Mouse (Mus musculus): Measurements from ENCODE around the gene Slc25a16. TPM values are rescaled to one million over a fixed set of nuclear protein-coding genes. Genes with fewer than 3 reads are reported as not detected.
"Not testable (repeated sequence)": the region's sequence is repeated elsewhere in the genome, so short reads cannot be mapped to it uniquely, and the experiment has no call there.

The Slc25a16 gene
- polyA plus RNA-seq, 1 experiment from 2014 or later, result 14.3 TPM

- no peaks in the 10 kb centered on the region for H3K9me3 ChIP-seq (ENCODE audit: low read length)
- no peak overlapping the region for H3K4me2 ChIP-seq (ENCODE audit: low read depth, low read length)
- ATAC-seq, result no peak
- H3K4me3 ChIP-seq (ENCODE audit: low read depth, low read length), result no peak overlapping the region
- no peak overlapping the region for H3K27ac ChIP-seq (ENCODE audit: low read depth)
- DNase-seq, result no peak
- TF ChIP-seq EP300 (IDR thresholded peaks at IDR 0.05; ENCODE audit: low read depth), result no peak
- TF ChIP-seq CTCF (IDR thresholded peaks at IDR 0.05; ENCODE audit: low read depth), result no peak
- H3K9ac ChIP-seq (replicated peaks), result no peak overlapping the region
- 98% methylated on average over 3 of the region's 3 CpGs for WGBS (ENCODE audit: insufficient replicate concordance)
- H3K4me1 ChIP-seq (ENCODE audit: insufficient read depth), result no peaks in the 10 kb centered on the region
- no peaks in the 10 kb centered on the region for H3K36me3 ChIP-seq (replicated peaks; ENCODE audit: insufficient read depth, low read length)
- no peaks in the 10 kb centered on the region for H3K27me3 ChIP-seq (ENCODE audit: insufficient read depth, low read length)
Observed at GRCm38 (mm10) chr10:62897437-62897836, 23.0 kb upstream of the Slc25a16 start.

GRCm38 (mm10) chr10:62898061-62898460, 22.4 kb upstream of the Slc25a16 start:
- WGBS (ENCODE audit: insufficient replicate concordance), result 72% methylated on average over 2 of the region's 2 CpGs
- no peaks in the 10 kb centered on the region for H3K27me3 ChIP-seq (ENCODE audit: insufficient read depth, low read length)
- DNase-seq (no peak), ATAC-seq (no peak)
- H3K36me3 ChIP-seq (replicated peaks; ENCODE audit: insufficient read depth, low read length), result no peaks in the 10 kb centered on the region
- no peak overlapping the region for H3K4me3 ChIP-seq (ENCODE audit: low read depth, low read length)
- no peak overlapping the region for H3K27ac ChIP-seq (ENCODE audit: low read depth)
- H3K4me2 ChIP-seq (ENCODE audit: low read depth, low read length), result no peak overlapping the region
- no peaks in the 10 kb centered on the region for H3K9me3 ChIP-seq (ENCODE audit: low read length)
- no peaks in the 10 kb centered on the region for H3K4me1 ChIP-seq (ENCODE audit: insufficient read depth)
- no peak overlapping the region for H3K9ac ChIP-seq (replicated peaks)
- no peak for TF ChIP-seq EP300 (IDR thresholded peaks at IDR 0.05; ENCODE audit: low read depth)

- no peaks in the 10 kb centered on the region for H3K9me3 ChIP-seq (ENCODE audit: low read length)
- no peak overlapping the region for H3K27ac ChIP-seq (ENCODE audit: low read depth)
- no peak for DNase-seq
- no peaks in the 10 kb centered on the region for H3K4me1 ChIP-seq (ENCODE audit: insufficient read depth)
- no peak for TF ChIP-seq CTCF (IDR thresholded peaks at IDR 0.05; ENCODE audit: low read depth)
- TF ChIP-seq EP300 (IDR thresholded peaks at IDR 0.05; ENCODE audit: low read depth), result no peak
- WGBS (ENCODE audit: insufficient replicate concordance), result 88% methylated on average over 4 of the region's 4 CpGs
- no peak for ATAC-seq
- H3K36me3 ChIP-seq (replicated peaks; ENCODE audit: insufficient read depth, low read length), result no peaks in the 10 kb centered on the region
- H3K4me2 ChIP-seq (ENCODE audit: low read depth, low read length), result no peak overlapping the region
- H3K4me3 ChIP-seq (ENCODE audit: low read depth, low read length), result no peak overlapping the region
- H3K27me3 ChIP-seq (ENCODE audit: insufficient read depth, low read length), result no peaks in the 10 kb centered on the region
- H3K9ac ChIP-seq (replicated peaks), result no peak overlapping the region
Observed at GRCm38 (mm10) chr10:62900144-62900543, 20.3 kb upstream of the Slc25a16 start.

- no peak overlapping the region for H3K27ac ChIP-seq (ENCODE audit: low read depth)
- ATAC-seq, result no peak
- no peaks in the 10 kb centered on the region for H3K27me3 ChIP-seq (ENCODE audit: insufficient read depth, low read length)
- H3K36me3 ChIP-seq (replicated peaks; ENCODE audit: insufficient read depth, low read length), result no peaks in the 10 kb centered on the region
- no peaks in the 10 kb centered on the region for H3K9me3 ChIP-seq (ENCODE audit: low read length)
- no peak overlapping the region for H3K9ac ChIP-seq (replicated peaks)
- TF ChIP-seq CTCF (IDR thresholded peaks at IDR 0.05; ENCODE audit: low read depth) (no peak), EP300 (IDR thresholded peaks at IDR 0.05; ENCODE audit: low read depth) (no peak)
- no peak for DNase-seq
- no peak overlapping the region for H3K4me3 ChIP-seq (ENCODE audit: low read depth, low read length)
- H3K4me1 ChIP-seq (ENCODE audit: insufficient read depth), result no peaks in the 10 kb centered on the region
- 50% methylated on average over 8 of the region's 8 CpGs for WGBS (ENCODE audit: insufficient replicate concordance)
- H3K4me2 ChIP-seq (ENCODE audit: low read depth, low read length), result no peak overlapping the region
Observed at GRCm38 (mm10) chr10:62901826-62902225, 18.6 kb upstream of the Slc25a16 start.

GRCm38 (mm10) chr10:62902829-62903228, 17.6 kb upstream of the Slc25a16 start:
- H3K4me3 ChIP-seq (ENCODE audit: low read depth, low read length), result no peak overlapping the region
- H3K36me3 ChIP-seq (replicated peaks; ENCODE audit: insufficient read depth, low read length), result no peaks in the 10 kb centered on the region
- DNase-seq, result no peak
- H3K4me2 ChIP-seq (ENCODE audit: low read depth, low read length), result no peak overlapping the region
- TF ChIP-seq CTCF (IDR thresholded peaks at IDR 0.05; ENCODE audit: low read depth) (no peak), EP300 (IDR thresholded peaks at IDR 0.05; ENCODE audit: low read depth) (no peak)
- 32% methylated on average over 1 of the region's 1 CpGs for WGBS (ENCODE audit: insufficient replicate concordance)
- ATAC-seq, result no peak
- no peaks in the 10 kb centered on the region for H3K4me1 ChIP-seq (ENCODE audit: insufficient read depth)
- H3K9ac ChIP-seq (replicated peaks), result no peak overlapping the region
- H3K27ac ChIP-seq (ENCODE audit: low read depth), result no peak overlapping the region
- no peaks in the 10 kb centered on the region for H3K27me3 ChIP-seq (ENCODE audit: insufficient read depth, low read length)
- H3K9me3 ChIP-seq (ENCODE audit: low read length), result no peaks in the 10 kb centered on the region

GRCm38 (mm10) chr10:62906336-62906735, 14.1 kb upstream of the Slc25a16 start:
- Histone ChIP-seq H3K27me3 (ENCODE audit: insufficient read depth, low read length) (no peaks in the 10 kb centered on the region), H3K27ac (ENCODE audit: low read depth) (no peak overlapping the region), H3K9ac (replicated peaks) (no peak overlapping the region), H3K36me3 (replicated peaks; ENCODE audit: insufficient read depth, low read length) (no peaks in the 10 kb centered on the region), H3K4me3 (ENCODE audit: low read depth, low read length) (no peak overlapping the region), H3K9me3 (ENCODE audit: low read length) (no peaks in the 10 kb centered on the region), H3K4me1 (ENCODE audit: insufficient read depth) (no peaks in the 10 kb centered on the region), H3K4me2 (ENCODE audit: low read depth, low read length) (no peak overlapping the region)
- TF ChIP-seq EP300 (IDR thresholded peaks at IDR 0.05; ENCODE audit: low read depth) (no peak), CTCF (IDR thresholded peaks at IDR 0.05; ENCODE audit: low read depth) (no peak)
- DNase-seq, result no peak
- ATAC-seq, result no peak
- 86% methylated on average over 7 of the region's 7 CpGs for WGBS (ENCODE audit: insufficient replicate concordance)

GRCm38 (mm10) chr10:62908896-62909295, 11.5 kb upstream of the Slc25a16 start, which contains the start of gene Tet1:
Gene Tet1, minus strand, starts transcription at chr10:62908996.
- not testable (repeated sequence) for H3K4me1 ChIP-seq (ENCODE audit: insufficient read depth); H3K9me3 ChIP-seq (ENCODE audit: low read length); H3K27me3 ChIP-seq (ENCODE audit: insufficient read depth, low read length); DNase-seq; ATAC-seq; H3K4me3 ChIP-seq (ENCODE audit: low read depth, low read length); H3K9ac ChIP-seq (replicated peaks); H3K4me2 ChIP-seq (ENCODE audit: low read depth, low read length); H3K27ac ChIP-seq (ENCODE audit: low read depth); H3K36me3 ChIP-seq (replicated peaks; ENCODE audit: insufficient read depth, low read length)
- no CpG with 5 or more reads among the region's 1 CpGs for WGBS (ENCODE audit: insufficient replicate concordance)
